Mouse (Mus musculus) thymus, adult 2 months (tissue): ENCODE measurements around the gene Mef2c.

Source experiments
- CTCF ChIP-seq: fragments of 200-500 bp; IDR thresholded peaks from 2 replicates; pipeline ENCODE4 v1.5.1; 2012; ENCODE audit warnings: mild to moderate bottlenecking, control low read depth, low read length, moderate library complexity, borderline replicate concordance; ENCODE audit not compliant: control insufficient read depth, poor library complexity, insufficient read depth; ENCODE audit errors: extremely low read depth
- POLR2A ChIP-seq: fragments of 200-500 bp; IDR thresholded peaks from 2 replicates; pipeline ENCODE4 v1.6.1; 2012; ENCODE audit warnings: mild to moderate bottlenecking, low read length, control low read depth, moderate library complexity; ENCODE audit not compliant: control insufficient read depth, poor library complexity, insufficient read depth; ENCODE audit errors: extremely low read depth

- no peak for TF ChIP-seq POLR2A
- no peak for TF ChIP-seq CTCF
These were observed 151.3 kb downstream of the Mef2c start for GRCm38 (mm10) chr13:83654889-83655769.
